Mouse (Mus musculus) midbrain, embryonic 12.5 days (tissue): Measurements from ENCODE around the gene Fan1. TPM values are rescaled to one million over a fixed set of nuclear protein-coding genes. Genes with fewer than 3 reads are reported as not detected.

Source experiments
- ATAC-seq: fragments of 200-750 bp; cut with Nextera tagmentation; 2 replicates; pipeline ENCODE4 v1.8.0; 2017; ENCODE audit warnings: low read depth, moderate TSS enrichment, moderate library complexity; ENCODE audit not compliant: low FRiP score
- H3K27ac ChIP-seq: fragments of 300-500 bp; sonication (generic); replicated peaks from 2 replicates; pipeline ENCODE4 v1.5.1; 2016; ENCODE audit warnings: mild to moderate bottlenecking
- H3K27me3 ChIP-seq: fragments of 300-500 bp; sonication (generic); 2 replicates; pipeline ENCODE4 v1.6.1; 2016; ENCODE audit warnings: mild to moderate bottlenecking
- H3K36me3 ChIP-seq: fragments of 300-500 bp; sonication (generic); 2 replicates; pipeline ENCODE4 v1.6.1; 2016
- H3K4me1 ChIP-seq: fragments of 300-500 bp; sonication (generic); 2 replicates; pipeline ENCODE4 v1.6.1; 2016
- H3K4me2 ChIP-seq: fragments of 300-500 bp; sonication (generic); replicated peaks from 2 replicates; pipeline ENCODE4 v1.6.1; 2016; ENCODE audit warnings: mild to moderate bottlenecking, moderate library complexity
- H3K4me3 ChIP-seq: fragments of 300-500 bp; sonication (generic); 2 replicates; pipeline ENCODE4 v1.5.1; 2016; ENCODE audit warnings: mild to moderate bottlenecking
- H3K9ac ChIP-seq: fragments of 300-500 bp; sonication (generic); replicated peaks from 2 replicates; pipeline ENCODE4 v1.6.1; 2016; ENCODE audit warnings: mild to moderate bottlenecking, moderate library complexity
- H3K9me3 ChIP-seq: fragments of 300-500 bp; sonication (generic); 2 replicates; pipeline ENCODE4 v1.6.1; 2016; ENCODE audit warnings: mild to moderate bottlenecking
- WGBS: fragments of 180-500 bp; shearing (Covaris S2); methylation state at CpG from one replicate; pipeline ENCODE4 v1.1.7; 2016; 5-methylcytosine and 5-hydroxymethylcytosine counted together
- polyA plus RNA-seq: library from polyadenylated mRNA; unstranded; fragments of >200 nt; fragmentation: Nextera tagmentation; extraction: Ambion mirVana; gene quantifications from 2 replicates; pipeline ENCODE4 v1.2.1, GENCODE M21; 2016

Gene Fan1
- polyA plus RNA-seq, 1 experiment from 2014 or later: 10.0 TPM

- no peak for ATAC-seq
- 68% methylated on average over 3 of the region's 3 CpGs for WGBS
- Histone ChIP-seq H3K27me3 (no peaks in the 10 kb centered on the region), H3K4me1 (no peaks in the 10 kb centered on the region), H3K27ac (no peak overlapping the region), H3K4me3 (no peak overlapping the region), H3K9me3 (no peaks in the 10 kb centered on the region), H3K9ac (no peak overlapping the region), H3K36me3 (peaks cover 75% of the 10 kb centered on the region), H3K4me2 (no peak overlapping the region)
Observed at GRCm38 (mm10) chr7:64360586-64360945, 13.3 kb downstream of the Fan1 start.

- no peak overlapping the region for H3K27ac ChIP-seq
- no peaks in the 10 kb centered on the region for H3K9me3 ChIP-seq
- H3K9ac ChIP-seq: no peak overlapping the region
- ATAC-seq: no peak; the same call in 1 of the 2 replicates
- H3K4me2 ChIP-seq: no peak overlapping the region
- no peaks in the 10 kb centered on the region for H3K4me1 ChIP-seq
- no peaks in the 10 kb centered on the region for H3K27me3 ChIP-seq
- H3K4me3 ChIP-seq: no peak overlapping the region
- peaks cover 74% of the 10 kb centered on the region for H3K36me3 ChIP-seq
- 91% methylated on average over 20 of the region's 20 CpGs for WGBS
Observed at GRCm38 (mm10) chr7:64359943-64360585, 13.8 kb downstream of the Fan1 start.

GRCm38 (mm10) chr7:64358666-64359065 lies 15.2 kb downstream of the Fan1 start:
- Histone ChIP-seq H3K27me3 (no peaks in the 10 kb centered on the region), H3K4me3 (no peak overlapping the region), H3K36me3 (peaks cover 63% of the 10 kb centered on the region), H3K9ac (no peak overlapping the region), H3K4me2 (no peak overlapping the region), H3K4me1 (peaks cover 7% of the 10 kb centered on the region; the same call in 1 of the 2 replicates), H3K27ac (no peak overlapping the region), H3K9me3 (no peaks in the 10 kb centered on the region)
- no peak for ATAC-seq
- 90% methylated on average over 6 of the region's 6 CpGs for WGBS

- Histone ChIP-seq H3K4me3 (no peak overlapping the region), H3K36me3 (peaks cover 61% of the 10 kb centered on the region), H3K27me3 (no peaks in the 10 kb centered on the region), H3K9me3 (no peaks in the 10 kb centered on the region), H3K4me1 (peaks cover 7% of the 10 kb centered on the region; the same call in 1 of the 2 replicates), H3K4me2 (no peak overlapping the region), H3K9ac (no peak overlapping the region), H3K27ac (no peak overlapping the region)
- ATAC-seq: no peak
- 91% methylated on average over 9 of the region's 9 CpGs for WGBS
Observed at GRCm38 (mm10) chr7:64357405-64357804, 16.5 kb downstream of the Fan1 start.

- Histone ChIP-seq H3K4me2 (no peak overlapping the region), H3K4me1 (peaks cover 7% of the 10 kb centered on the region; the same call in 1 of the 2 replicates), H3K27me3 (no peaks in the 10 kb centered on the region), H3K36me3 (peaks cover 60% of the 10 kb centered on the region), H3K9me3 (no peaks in the 10 kb centered on the region), H3K4me3 (no peak overlapping the region), H3K27ac (no peak overlapping the region), H3K9ac (no peak overlapping the region)
- 92% methylated on average over 5 of the region's 5 CpGs for WGBS
- ATAC-seq: no peak
Observed at GRCm38 (mm10) chr7:64356661-64357060, 17.2 kb downstream of the Fan1 start.

GRCm38 (mm10) chr7:64354206-64354605 lies 19.7 kb downstream of the Fan1 start:
- no peak for ATAC-seq
- Histone ChIP-seq H3K36me3 (peaks cover 53% of the 10 kb centered on the region), H3K27me3 (no peaks in the 10 kb centered on the region), H3K4me1 (peaks cover 7% of the 10 kb centered on the region; the same call in 1 of the 2 replicates), H3K9me3 (no peaks in the 10 kb centered on the region), H3K9ac (no peak overlapping the region), H3K4me2 (no peak overlapping the region), H3K27ac (0 out of 2 replicates have a peak overlapping the region, but pooled peaks have one; percentile 1), H3K4me3 (no peak overlapping the region)
- 24% methylated on average over 14 of the region's 14 CpGs for whole genome bisulfite sequencing

GRCm38 (mm10) chr7:64351087-64351486 lies 22.8 kb downstream of the Fan1 start:
- Histone ChIP-seq H3K4me3 (no peak overlapping the region), H3K4me2 (no peak overlapping the region), H3K4me1 (peaks cover 7% of the 10 kb centered on the region; the same call in 1 of the 2 replicates), H3K27me3 (no peaks in the 10 kb centered on the region), H3K36me3 (peaks cover 38% of the 10 kb centered on the region), H3K9ac (no peak overlapping the region), H3K27ac (peak overlapping the region; percentile 11; the same call in 1 of the 2 replicates), H3K9me3 (no peaks in the 10 kb centered on the region)
- ATAC-seq: no peak
- 70% methylated on average over 4 of the region's 4 CpGs for WGBS

- Histone ChIP-seq H3K27ac (no peak overlapping the region), H3K4me3 (no peak overlapping the region), H3K9ac (no peak overlapping the region), H3K9me3 (no peaks in the 10 kb centered on the region), H3K4me1 (peaks cover 5% of the 10 kb centered on the region; the same call in 1 of the 2 replicates), H3K36me3 (peaks cover 42% of the 10 kb centered on the region), H3K27me3 (no peaks in the 10 kb centered on the region), H3K4me2 (no peak overlapping the region)
- ATAC-seq: no peak
- 94% methylated on average over 15 of the region's 15 CpGs for WGBS
Observed at GRCm38 (mm10) chr7:64349147-64349861, 24.6 kb downstream of the Fan1 start.

- Histone ChIP-seq H3K9ac (no peak overlapping the region), H3K4me1 (no peaks in the 10 kb centered on the region), H3K4me2 (no peak overlapping the region), H3K27ac (no peak overlapping the region), H3K27me3 (no peaks in the 10 kb centered on the region), H3K4me3 (no peak overlapping the region), H3K36me3 (peaks cover 34% of the 10 kb centered on the region), H3K9me3 (no peaks in the 10 kb centered on the region)
- ATAC-seq: no peak
- WGBS: 90% methylated on average over 1 of the region's 1 CpGs
Observed at GRCm38 (mm10) chr7:64347813-64348212, 26.1 kb downstream of the Fan1 start.

- Histone ChIP-seq H3K4me1 (no peaks in the 10 kb centered on the region), H3K4me2 (no peak overlapping the region), H3K9me3 (no peaks in the 10 kb centered on the region), H3K4me3 (no peak overlapping the region), H3K27ac (no peak overlapping the region), H3K27me3 (no peaks in the 10 kb centered on the region), H3K9ac (no peak overlapping the region), H3K36me3 (peaks cover 66% of the 10 kb centered on the region)
- ATAC-seq: no peak
- WGBS: 95% methylated on average over 1 of the region's 1 CpGs
Observed at GRCm38 (mm10) chr7:64332686-64333085, 41.2 kb downstream of the Fan1 start.

- WGBS: 89% methylated on average over 3 of the region's 3 CpGs
- Histone ChIP-seq H3K36me3 (peaks cover 56% of the 10 kb centered on the region), H3K27ac (no peak overlapping the region)
Observed at GRCm38 (mm10) chr7:64331309-64331708, 42.6 kb downstream of the Fan1 start.

GRCm38 (mm10) chr7:64327486-64327885 lies 46.4 kb downstream of the Fan1 start:
- 92% methylated on average over 4 of the region's 4 CpGs for WGBS
- Histone ChIP-seq H3K27me3 (no peaks in the 10 kb centered on the region), H3K27ac (no peak overlapping the region), H3K36me3 (peaks cover 43% of the 10 kb centered on the region), H3K9ac (no peak overlapping the region), H3K4me3 (no peak overlapping the region), H3K9me3 (no peaks in the 10 kb centered on the region), H3K4me1 (no peaks in the 10 kb centered on the region), H3K4me2 (no peak overlapping the region)
- no peak for ATAC-seq

More at GRCm38 (mm10) chr7:64331309-64331708, 42.6 kb downstream of the Fan1 start:
- no peaks in the 10 kb centered on the region for H3K9me3 ChIP-seq
- H3K27me3 ChIP-seq: no peaks in the 10 kb centered on the region
- no peaks in the 10 kb centered on the region for H3K4me1 ChIP-seq
- ATAC-seq: no peak
- no peak overlapping the region for H3K4me3 ChIP-seq
- H3K4me2 ChIP-seq: no peak overlapping the region
- H3K9ac ChIP-seq: no peak overlapping the region
